ENCODE assay signal across 9 mouse cellular contexts in the genomic region with DNA sequence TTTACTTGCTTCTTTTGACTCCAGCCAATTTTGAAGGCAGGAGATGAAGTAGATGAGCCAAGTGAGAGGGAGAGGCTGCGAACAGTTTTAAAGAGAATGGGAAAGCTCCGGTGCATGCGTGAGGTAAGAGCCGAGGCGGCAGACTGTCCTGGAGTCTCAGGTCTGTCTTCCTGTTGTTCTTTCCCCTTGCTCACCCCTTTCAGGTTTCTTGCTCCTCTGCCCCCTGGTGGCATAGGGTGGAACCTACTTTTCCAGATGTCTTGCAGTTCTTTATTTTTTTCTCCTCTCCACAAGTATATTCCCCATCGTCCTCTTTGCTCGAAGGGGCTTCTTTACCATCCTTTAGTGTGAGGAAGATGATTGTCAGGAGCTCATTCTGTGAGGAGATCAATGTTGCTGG. TPM values are rescaled to one million over a fixed set of nuclear protein-coding genes. Genes with fewer than 3 reads are reported as not detected.
DNase-seq lines count a peak whose midpoint lies in the region; ATAC-seq lines count a peak whose summit lies in the region.
"Had no signal": no experiment of that assay in that cellular context is flagged by ENCODE, and none has a peak within 500 bp of the region (broad histone marks: within the 10 kb centered on the region; RNA-seq: fewer than 3 reads in every experiment).

No protein-coding gene starts in this region.

- no peak overlapping the region for H3K4me3 ChIP-seq in neural tube, embryonic 11.5 days (ENCODE audit: low read depth, low read length)
- H3K4me3 ChIP-seq: myocyte had no signal

- no peak overlapping the region for H3K27ac ChIP-seq in neural tube, embryonic 11.5 days (ENCODE audit: low read depth, low read length)

- H3K9ac ChIP-seq in neural tube, embryonic 11.5 days (ENCODE audit: low read length) = no peak overlapping the region

- peak; percentile 46 for DNase-seq in gastrocnemius, adult 18-20 months (ENCODE audit: low spot score)
- DNase-seq in gastrocnemius, adult 8-10 months (ENCODE audit: low spot score in 2 of 2) = no peak
- peak; percentile 21 for DNase-seq in ovary, postnatal 10 days (ENCODE audit: low spot score)
- DNase-seq in ovary, adult 18-20 months (ENCODE audit: low spot score) = no peak
- DNase-seq in brain, adult 2 months (ENCODE audit: low read depth, low spot score) = peak; percentile 59
- DNase-seq in kidney, postnatal 10 days = peak; percentile 73
- DNase-seq in neural tube, embryonic 11.5 days (ENCODE audit: low spot score) = peak; percentile 35
- DNase-seq in thymus, postnatal 36 days = peak; percentile 54 to 57

- H3K4me1 ChIP-seq in neural tube, embryonic 11.5 days (ENCODE audit: control insufficient read depth, insufficient read depth, low read length) = no peaks in the 10 kb centered on the region

- H3K4me2 ChIP-seq in neural tube, embryonic 11.5 days (ENCODE audit: low read depth) = no peak overlapping the region

- H3K27me3 ChIP-seq in neural tube, embryonic 11.5 days (ENCODE audit: control insufficient read depth, insufficient read depth, low read length) = no peaks in the 10 kb centered on the region

- H3K36me3 ChIP-seq in neural tube, embryonic 11.5 days (ENCODE audit: control insufficient read depth, insufficient read depth, low read length) = peaks cover 17% of the 10 kb centered on the region

- ATAC-seq in neural tube, embryonic 11.5 days (ENCODE audit: insufficient read depth, low FRiP score, low TSS enrichment) = no peak

- H3K9me3 ChIP-seq in neural tube, embryonic 11.5 days (ENCODE audit: control insufficient read depth, low read length) = no peaks in the 10 kb centered on the region

- 80% methylated on average over 7 of the region's 7 CpGs for WGBS in neural tube, embryonic 11.5 days

RNA-seq across cellular contexts. Expression of a gene that starts 15.2 kb away (rescaled TPM):
- not detected for total RNA-seq in gastrocnemius, adult 18-20 months (2021)
- total RNA-seq in gastrocnemius, adult 8-10 months (2022) = not detected
- 0.30 TPM in 1 of 2 replicates, not detected in the other for polyA plus RNA-seq in neural tube, embryonic 11.5 days (2014; fragmentation: Nextera tagmentation; extraction: Ambion mirVana)
- polyA plus RNA-seq: myocyte had no signal

RNA-seq across cellular contexts. Expression of a gene that starts 18.1 kb away (rescaled TPM):
- total RNA-seq in gastrocnemius, adult 18-20 months (2021) = 10 to 100 TPM; 10.5 to 14.0 TPM
- 10 to 100 TPM; 11.5 to 14.3 (median 12.8) TPM for total RNA-seq in gastrocnemius, adult 8-10 months (2022)
- polyA plus RNA-seq in neural tube, embryonic 11.5 days (2014; fragmentation: Nextera tagmentation; extraction: Ambion mirVana) = 72.2 and 77.5 TPM in 2 replicates

RNA-seq across cellular contexts. Expression of a gene that starts 24.2 kb away (rescaled TPM):
- 10 to 100 TPM; 18.6 to 19.2 TPM for total RNA-seq in gastrocnemius, adult 18-20 months (2021)
- 10 to 100 TPM; 17.7 to 26.0 (median 20.7) TPM for total RNA-seq in gastrocnemius, adult 8-10 months (2022)
- 74.5 and 74.6 TPM in 2 replicates for polyA plus RNA-seq in neural tube, embryonic 11.5 days (2014; fragmentation: Nextera tagmentation; extraction: Ambion mirVana)

RNA-seq across cellular contexts. Expression of a gene that starts 56.5 kb away (rescaled TPM):
- total RNA-seq in gastrocnemius, adult 18-20 months (2021) = 10 to 100 TPM; 21.4 to 24.2 TPM
- total RNA-seq in gastrocnemius, adult 8-10 months (2022) = 10 to 100 TPM; 21.0 to 25.7 (median 22.2) TPM
- polyA plus RNA-seq in neural tube, embryonic 11.5 days (2014; fragmentation: Nextera tagmentation; extraction: Ambion mirVana) = 30.9 and 35.4 TPM in 2 replicates

RNA-seq across cellular contexts. Expression of a gene that starts 57.3 kb away (rescaled TPM):
- 10 to 100 TPM; 12.1 to 12.5 TPM for total RNA-seq in gastrocnemius, adult 18-20 months (2021)
- 10 to 100 TPM; 10.6 to 12.5 (median 11.2) TPM for total RNA-seq in gastrocnemius, adult 8-10 months (2022)
- polyA plus RNA-seq in neural tube, embryonic 11.5 days (2014; fragmentation: Nextera tagmentation; extraction: Ambion mirVana) = 19.5 and 21.3 TPM in 2 replicates

Comparison
In these comparisons a context has a peak if more than half of its experiments do, and no peak if none do; other contexts are left out.
1. DNase-seq: peak in gastrocnemius, adult 18-20 months (single experiment), ovary, postnatal 10 days (single experiment), brain, adult 2 months (single experiment), kidney, postnatal 10 days (single experiment), neural tube, embryonic 11.5 days (single experiment) and thymus, postnatal 36 days (2 of 2); none in gastrocnemius, adult 8-10 months (0 of 2) and ovary, adult 18-20 months (single experiment).